Mouse (Mus musculus) liver, embryonic 13.5 days (tissue): ENCODE results near the gene Rhbdd3. TPM values are rescaled to one million over a fixed set of nuclear protein-coding genes. Genes with fewer than 3 reads are reported as not detected.
A peak's percentile ranks its signal among the peaks of the same experiment; 100 is the strongest.

Experiments
- ATAC-seq: fragments of 200-750 bp; cut with Nextera tagmentation; 2 replicates; pipeline ENCODE4 v1.8.0; 2017; ENCODE audit warnings: low read depth, mild to moderate bottlenecking, moderate number of reproducible peaks, moderate library complexity
- DNase-seq: peaks from one replicate; pipeline ENCODE4 v3.0.0; 2022
- H3K27ac ChIP-seq: fragments of 300-500 bp; sonication (generic); 2 replicates; pipeline ENCODE4 v1.5.1; 2015; ENCODE audit warnings: moderate library complexity, mild to moderate bottlenecking, inconsistent platforms
- H3K27me3 ChIP-seq: fragments of 300-500 bp; sonication (generic); 2 replicates; pipeline ENCODE4 v1.6.1; 2015; ENCODE audit warnings: mild to moderate bottlenecking, inconsistent platforms
- H3K36me3 ChIP-seq: fragments of 300-500 bp; sonication (generic); 2 replicates; pipeline ENCODE4 v1.6.1; 2015; ENCODE audit warnings: mild to moderate bottlenecking, inconsistent platforms
- H3K4me1 ChIP-seq: fragments of 300-500 bp; sonication (generic); replicated peaks from 2 replicates; pipeline ENCODE4 v1.6.1; 2015; ENCODE audit warnings: inconsistent platforms
- H3K4me2 ChIP-seq: fragments of 300-500 bp; sonication (generic); 2 replicates; pipeline ENCODE4 v1.6.1; 2015; ENCODE audit warnings: inconsistent platforms, mild to moderate bottlenecking, moderate library complexity
- H3K4me3 ChIP-seq: fragments of 300-500 bp; sonication (generic); replicated peaks from 2 replicates; pipeline ENCODE4 v1.5.1; 2015; ENCODE audit warnings: mild to moderate bottlenecking, inconsistent platforms
- H3K9ac ChIP-seq: fragments of 300-500 bp; sonication (generic); 2 replicates; pipeline ENCODE4 v1.6.1; 2015; ENCODE audit warnings: mild to moderate bottlenecking, inconsistent platforms
- H3K9me3 ChIP-seq: fragments of 300-500 bp; sonication (generic); replicated peaks from 2 replicates; pipeline ENCODE4 v1.6.1; 2016; ENCODE audit warnings: inconsistent platforms
- WGBS: fragments of 180-500 bp; shearing (Covaris S2); methylation state at CpG from one replicate; pipeline ENCODE4 v1.1.7; 2015; ENCODE audit not compliant: insufficient replicate concordance; 5-methylcytosine and 5-hydroxymethylcytosine counted together
- polyA plus RNA-seq: library from polyadenylated mRNA; unstranded; fragments of >200 nt; fragmentation: Nextera tagmentation; extraction: Ambion mirVana; gene quantifications from 2 replicates; pipeline ENCODE4 v1.2.1, GENCODE M21; 2015

Gene Rhbdd3
- polyA plus RNA-seq, 1 experiment from 2014 or later, result 14.3 TPM

GRCm38 (mm10) chr11:5151680-5152337 is 53.1 kb downstream of the Rhbdd3 start, which contains the start of gene Emid1:
Emid1 (minus strand) TSS chr11:5152257.
- Histone ChIP-seq H3K4me3 (peak within 1 kb of the TSS; percentile 56), H3K4me2 (peak within 1 kb of the TSS; percentile 71), H3K4me1 (peaks cover 38% of the 10 kb centered on the region), H3K27ac (no peak within 1 kb of the TSS), H3K36me3 (no peaks in the 10 kb centered on the region), H3K9me3 (no peaks in the 10 kb centered on the region), H3K9ac (peak within 1 kb of the TSS; percentile 46), H3K27me3 (peaks cover 44% of the 10 kb centered on the region)
- under 1% methylated on average over 52 of the region's 53 CpGs for WGBS
- ATAC-seq (peak; percentile 37; the same call in 1 of the 2 replicates), DNase-seq (no peak)

DNA sequence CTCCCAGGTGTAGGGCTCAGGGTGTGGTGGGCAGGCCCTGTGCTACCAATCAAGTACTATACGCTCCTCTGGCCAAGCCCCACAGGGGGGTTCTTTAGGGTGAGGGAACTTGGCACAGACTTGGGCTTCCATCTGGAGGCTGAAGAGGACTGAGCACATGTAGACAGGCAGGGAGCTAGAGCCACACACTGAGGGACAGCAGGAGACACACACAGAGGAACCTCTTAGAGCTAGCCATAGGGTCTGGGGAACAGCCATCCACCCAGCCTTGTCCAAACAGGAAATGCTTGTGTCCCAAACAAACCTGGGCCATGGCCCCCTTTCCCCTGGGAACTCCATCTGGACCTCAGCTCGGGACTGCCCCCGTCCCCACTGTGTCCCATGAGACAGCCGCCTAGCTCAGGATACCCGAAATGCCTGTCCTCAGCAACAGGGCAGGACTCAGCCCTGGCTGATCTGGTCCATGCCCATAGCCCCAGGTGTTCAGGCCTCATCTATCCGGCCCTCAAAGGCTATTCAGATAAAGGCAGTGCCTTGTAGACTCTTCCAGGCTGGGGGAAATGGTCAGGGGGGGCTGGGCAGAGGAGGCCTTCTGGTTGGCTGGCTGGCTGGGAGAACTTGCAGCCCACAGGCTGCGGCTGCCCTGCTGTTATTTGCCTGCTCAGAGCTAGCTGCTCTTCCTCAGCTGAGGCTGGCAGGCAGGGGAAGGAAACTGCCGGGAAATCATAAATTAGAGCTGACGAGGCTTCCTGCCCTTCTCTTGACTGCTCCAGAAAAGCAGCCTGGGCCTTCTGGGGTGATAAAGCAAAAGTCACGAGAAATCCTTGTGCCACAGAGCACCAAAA is 56.5 kb downstream of the Rhbdd3 start:
- Histone ChIP-seq H3K4me2 (no peak overlapping the region), H3K36me3 (no peaks in the 10 kb centered on the region), H3K27ac (no peak overlapping the region), H3K4me3 (no peak overlapping the region), H3K4me1 (peaks cover 21% of the 10 kb centered on the region; the same call in 1 of the 2 replicates), H3K9me3 (no peaks in the 10 kb centered on the region), H3K27me3 (peaks cover 37% of the 10 kb centered on the region), H3K9ac (no peak overlapping the region)
- ATAC-seq, result peak; percentile 10; the same call in 1 of the 2 replicates
- DNase-seq, result no peak
- WGBS, result 36% methylated on average over 10 of the region's 10 CpGs

Other genes with a start within 250 kb of the Rhbdd3 start
- 16.7 and 22.5 TPM in 2 replicates for gene Nf2, start 249.4 kb upstream of the Rhbdd3 start, polyA plus RNA-seq
- 74.2 and 81.4 TPM in 2 replicates for gene Nipsnap1, start 225.0 kb upstream of the Rhbdd3 start, polyA plus RNA-seq
- 21.7 and 25.9 TPM in 2 replicates for gene Thoc5, start 203.6 kb upstream of the Rhbdd3 start, polyA plus RNA-seq
- gene Nefh, start 150.9 kb upstream of the Rhbdd3 start, polyA plus RNA-seq, result 0.27 and 0.34 TPM in 2 replicates
- gene Ap1b1, start 112.1 kb upstream of the Rhbdd3 start, polyA plus RNA-seq, result 77.1 and 95.0 TPM in 2 replicates
- gene Rasl10a, start 40.8 kb upstream of the Rhbdd3 start, polyA plus RNA-seq, result 0.42 and 0.50 TPM in 2 replicates
- gene Gas2l1, start 33.6 kb upstream of the Rhbdd3 start, polyA plus RNA-seq, result 14.3 and 15.1 TPM in 2 replicates
- gene Ewsr1, start 340 bp downstream of the Rhbdd3 start, polyA plus RNA-seq, result 312 and 331 TPM in 2 replicates
- gene Emid1, start 53.3 kb downstream of the Rhbdd3 start, polyA plus RNA-seq, result 4.3 and 4.5 TPM in 2 replicates
- gene Kremen1, start 162.6 kb downstream of the Rhbdd3 start, polyA plus RNA-seq, result 1.6 and 1.8 TPM in 2 replicates